Mouse (Mus musculus): ENCODE measurements around the gene Fbxo21.

The Fbxo21 gene

GRCm38 (mm10) chr5:118048412-118048811 is 71.9 kb downstream of the Fbxo21 start:
- no peak for DNase-seq

- DNase-seq: no peak
Observed at GRCm38 (mm10) chr5:118048928-118049327, 72.4 kb downstream of the Fbxo21 start.

DNA sequence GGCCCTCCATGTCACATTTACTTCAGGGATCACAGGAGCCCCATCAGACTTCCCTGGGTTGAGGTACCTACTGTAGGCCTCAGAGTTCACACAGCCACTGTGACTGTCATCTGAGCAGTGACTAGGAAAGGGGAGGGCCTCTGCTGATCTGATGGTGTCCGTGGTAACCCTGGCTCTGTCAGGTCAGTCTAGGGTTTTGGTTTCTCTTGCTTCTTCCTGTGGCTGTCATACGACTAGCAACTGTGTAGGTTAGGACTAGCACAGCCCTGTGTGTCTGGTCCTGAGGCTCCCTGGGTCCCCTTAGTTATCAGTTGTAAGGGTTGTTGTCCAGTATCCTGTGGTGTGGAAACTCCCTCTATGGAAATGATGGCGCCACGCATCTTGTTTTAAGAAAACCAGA is 74.2 kb downstream of the Fbxo21 start:
- no peak for DNase-seq

GRCm38 (mm10) chr5:118051981-118052662 is 75.6 kb downstream of the Fbxo21 start:
- DNase-seq: peak; percentile 85 to 88

DNA sequence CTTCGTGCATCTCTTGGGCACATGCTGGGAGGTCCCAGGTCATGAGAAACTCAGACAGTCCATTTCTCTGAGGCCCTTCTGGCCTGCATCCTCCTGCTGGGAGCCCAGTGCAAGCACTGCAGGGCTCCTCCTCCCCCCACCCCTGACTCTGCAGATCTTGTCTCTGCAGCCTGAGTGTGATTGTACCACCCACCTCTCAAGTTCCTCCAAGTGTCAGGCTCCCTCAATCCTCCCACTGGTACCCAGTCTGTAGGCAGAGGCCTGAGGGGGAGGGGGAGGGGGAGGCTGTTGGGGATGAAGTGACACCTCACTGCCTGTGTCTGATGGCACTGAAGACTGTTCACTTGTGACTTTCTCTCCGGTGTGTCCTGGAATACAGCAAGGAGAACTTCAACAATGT is 76.7 kb downstream of the Fbxo21 start:
- no peak for DNase-seq

DNA sequence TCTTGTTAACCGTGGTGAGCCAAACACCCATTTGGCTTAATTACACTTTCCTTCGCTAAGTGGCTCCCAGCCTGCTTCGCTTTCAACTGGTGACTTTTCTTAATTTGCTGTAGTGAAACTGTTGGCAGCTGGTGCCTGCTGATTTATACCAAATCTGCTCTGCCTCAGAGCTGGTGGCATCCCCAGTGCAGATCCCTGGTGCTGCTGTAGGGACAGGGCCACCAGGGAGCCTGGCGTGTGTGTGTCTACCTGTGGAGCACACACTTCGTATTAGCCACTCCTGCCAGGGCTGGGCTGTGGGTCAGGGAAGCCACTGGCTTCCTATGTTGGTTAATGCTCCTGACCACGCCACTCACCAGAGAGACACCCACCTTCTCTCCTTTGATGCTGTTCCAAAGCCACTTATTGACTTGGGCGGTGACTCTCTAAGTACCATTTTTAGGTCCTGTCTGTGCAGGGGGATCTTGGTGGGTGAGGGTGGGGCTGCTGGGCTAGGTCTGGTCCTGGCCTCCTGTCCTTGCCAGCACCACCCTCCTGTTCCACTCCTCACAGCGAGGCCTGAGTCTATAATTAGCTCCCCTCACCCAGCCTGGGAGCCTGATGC is 81.1 kb downstream of the Fbxo21 start:
- DNase-seq: peak in 1 of 2 experiments; percentile 50

DNA sequence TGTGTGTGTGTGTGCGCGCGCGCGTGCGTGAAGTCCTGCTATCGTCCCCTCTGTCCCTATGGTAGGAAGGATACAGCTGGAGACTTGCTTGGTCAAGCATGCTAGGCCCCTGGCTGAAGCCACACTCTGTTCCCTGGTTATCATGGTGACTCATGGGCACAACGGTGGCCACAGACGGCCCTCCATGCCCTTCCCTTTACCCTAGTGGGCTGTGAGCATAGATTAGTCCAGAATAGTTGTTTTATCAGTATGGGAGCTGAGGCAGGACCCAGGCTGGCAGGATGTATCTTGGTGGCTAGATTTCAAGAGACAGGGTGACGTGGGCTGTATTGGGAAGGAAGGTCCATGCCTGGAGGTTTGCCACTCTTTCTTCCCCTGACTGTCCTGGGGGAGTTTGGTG is 82.3 kb downstream of the Fbxo21 start:
- DNase-seq: no peak

- no peak for DNase-seq
Observed at GRCm38 (mm10) chr5:118059646-118060045, 83.1 kb downstream of the Fbxo21 start.
